Mouse (Mus musculus): ENCODE data around the gene Zdhhc18. TPM values are rescaled to one million over a fixed set of nuclear protein-coding genes. Genes with fewer than 3 reads are reported as not detected.

The Zdhhc18 gene
- polyA plus RNA-seq, 1 experiment from 2014 or later: 2.7 TPM

- peaks cover 16% of the 10 kb centered on the region for H3K36me3 ChIP-seq (ENCODE audit: control insufficient read depth, insufficient read depth, low read length)
- 93% methylated on average over 8 of the region's 8 CpGs for WGBS
- H3K9ac ChIP-seq (ENCODE audit: low read length): no peak overlapping the region
- H3K4me3 ChIP-seq (ENCODE audit: low read depth, low read length): no peak overlapping the region
- no peaks in the 10 kb centered on the region for H3K27me3 ChIP-seq (ENCODE audit: control insufficient read depth, insufficient read depth, low read length)
- no peak overlapping the region for H3K27ac ChIP-seq (replicated peaks; ENCODE audit: low read depth, low read length)
- DNase-seq (ENCODE audit: low spot score): no peak
- peaks cover 3% of the 10 kb centered on the region; the same call in 1 of the 2 replicates for H3K9me3 ChIP-seq (ENCODE audit: control insufficient read depth, low read length)
- no peak for ATAC-seq (ENCODE audit: insufficient number of reproducible peaks, low FRiP score, low TSS enrichment, low read depth)
- no peaks in the 10 kb centered on the region for H3K4me1 ChIP-seq (ENCODE audit: control insufficient read depth, insufficient read depth, low read length)
- H3K4me2 ChIP-seq (ENCODE audit: low read depth, severe bottlenecking): no peak overlapping the region
Observed at GRCm38 (mm10) chr4:133613026-133613425, 36.9 kb downstream of the Zdhhc18 start.

- Histone ChIP-seq H3K9me3 (ENCODE audit: control insufficient read depth, low read length) (peaks cover 3% of the 10 kb centered on the region; the same call in 1 of the 2 replicates), H3K9ac (ENCODE audit: low read length) (no peak overlapping the region), H3K4me3 (ENCODE audit: low read depth, low read length) (no peak overlapping the region), H3K4me2 (ENCODE audit: low read depth, severe bottlenecking) (no peak overlapping the region), H3K36me3 (ENCODE audit: control insufficient read depth, insufficient read depth, low read length) (peaks cover 16% of the 10 kb centered on the region), H3K27ac (replicated peaks; ENCODE audit: low read depth, low read length) (no peak overlapping the region), H3K27me3 (ENCODE audit: control insufficient read depth, insufficient read depth, low read length) (no peaks in the 10 kb centered on the region), H3K4me1 (ENCODE audit: control insufficient read depth, insufficient read depth, low read length) (no peaks in the 10 kb centered on the region)
- DNase-seq (ENCODE audit: low spot score): no peak
- ATAC-seq (ENCODE audit: insufficient number of reproducible peaks, low FRiP score, low TSS enrichment, low read depth): no peak
- 96% methylated on average over 7 of the region's 7 CpGs for WGBS
Observed at GRCm38 (mm10) chr4:133612416-133612815, 37.5 kb downstream of the Zdhhc18 start.

- WGBS: 97% methylated on average over 5 of the region's 5 CpGs
- Histone ChIP-seq H3K9me3 (ENCODE audit: control insufficient read depth, low read length) (peaks cover 3% of the 10 kb centered on the region; the same call in 1 of the 2 replicates), H3K4me1 (ENCODE audit: control insufficient read depth, insufficient read depth, low read length) (no peaks in the 10 kb centered on the region), H3K4me2 (ENCODE audit: low read depth, severe bottlenecking) (no peak overlapping the region), H3K27me3 (ENCODE audit: control insufficient read depth, insufficient read depth, low read length) (no peaks in the 10 kb centered on the region), H3K9ac (ENCODE audit: low read length) (no peak overlapping the region), H3K27ac (replicated peaks; ENCODE audit: low read depth, low read length) (no peak overlapping the region), H3K36me3 (ENCODE audit: control insufficient read depth, insufficient read depth, low read length) (peaks cover 19% of the 10 kb centered on the region), H3K4me3 (ENCODE audit: low read depth, low read length) (no peak overlapping the region)
- DNase-seq (ENCODE audit: low spot score) (no peak), ATAC-seq (ENCODE audit: insufficient number of reproducible peaks, low FRiP score, low TSS enrichment, low read depth) (no peak)
Observed at GRCm38 (mm10) chr4:133611815-133612214, 38.1 kb downstream of the Zdhhc18 start.

GRCm38 (mm10) chr4:133609719-133610118, 40.2 kb downstream of the Zdhhc18 start:
- no peak for ATAC-seq (ENCODE audit: insufficient number of reproducible peaks, low FRiP score, low TSS enrichment, low read depth)
- Histone ChIP-seq H3K27ac (replicated peaks; ENCODE audit: low read depth, low read length) (no peak overlapping the region), H3K4me3 (ENCODE audit: low read depth, low read length) (no peak overlapping the region), H3K9me3 (ENCODE audit: control insufficient read depth, low read length) (peaks cover 3% of the 10 kb centered on the region; the same call in 1 of the 2 replicates), H3K9ac (ENCODE audit: low read length) (no peak overlapping the region), H3K4me1 (ENCODE audit: control insufficient read depth, insufficient read depth, low read length) (no peaks in the 10 kb centered on the region), H3K36me3 (ENCODE audit: control insufficient read depth, insufficient read depth, low read length) (peaks cover 20% of the 10 kb centered on the region), H3K4me2 (ENCODE audit: low read depth, severe bottlenecking) (no peak overlapping the region), H3K27me3 (ENCODE audit: control insufficient read depth, insufficient read depth, low read length) (no peaks in the 10 kb centered on the region)
- peak; percentile 89 for DNase-seq (ENCODE audit: low spot score)
- 18% methylated on average over 6 of the region's 6 CpGs for WGBS

- 75% methylated on average over 10 of the region's 10 CpGs for WGBS
- H3K4me1 ChIP-seq (ENCODE audit: control insufficient read depth, insufficient read depth, low read length): no peaks in the 10 kb centered on the region
- DNase-seq (ENCODE audit: low spot score): no peak
- peaks cover 3% of the 10 kb centered on the region; the same call in 1 of the 2 replicates for H3K9me3 ChIP-seq (ENCODE audit: control insufficient read depth, low read length)
- no peak overlapping the region for H3K4me3 ChIP-seq (ENCODE audit: low read depth, low read length)
- ATAC-seq (ENCODE audit: insufficient number of reproducible peaks, low FRiP score, low TSS enrichment, low read depth): no peak
- no peak overlapping the region for H3K9ac ChIP-seq (ENCODE audit: low read length)
- no peak overlapping the region for H3K4me2 ChIP-seq (ENCODE audit: low read depth, severe bottlenecking)
- no peak overlapping the region for H3K27ac ChIP-seq (replicated peaks; ENCODE audit: low read depth, low read length)
- H3K27me3 ChIP-seq (ENCODE audit: control insufficient read depth, insufficient read depth, low read length): peaks cover 7% of the 10 kb centered on the region
- H3K36me3 ChIP-seq (ENCODE audit: control insufficient read depth, insufficient read depth, low read length): peaks cover 12% of the 10 kb centered on the region; the same call in 1 of the 2 replicates
Observed at GRCm38 (mm10) chr4:133607284-133607683, 42.7 kb downstream of the Zdhhc18 start.

- Histone ChIP-seq H3K4me3 (ENCODE audit: low read depth, low read length) (no peak overlapping the region), H3K27me3 (ENCODE audit: control insufficient read depth, insufficient read depth, low read length) (peaks cover 19% of the 10 kb centered on the region), H3K4me2 (ENCODE audit: low read depth, severe bottlenecking) (no peak overlapping the region), H3K9me3 (ENCODE audit: control insufficient read depth, low read length) (no peaks in the 10 kb centered on the region), H3K36me3 (ENCODE audit: control insufficient read depth, insufficient read depth, low read length) (peaks cover 8% of the 10 kb centered on the region; the same call in 1 of the 2 replicates), H3K27ac (replicated peaks; ENCODE audit: low read depth, low read length) (no peak overlapping the region), H3K4me1 (ENCODE audit: control insufficient read depth, insufficient read depth, low read length) (0 out of 2 replicates have a peak, but pooled peaks cover 3% of the 10 kb centered on the region), H3K9ac (ENCODE audit: low read length) (no peak overlapping the region)
- WGBS: 62% methylated on average over 9 of the region's 9 CpGs
- ATAC-seq (ENCODE audit: insufficient number of reproducible peaks, low FRiP score, low TSS enrichment, low read depth): no peak
- no peak for DNase-seq (ENCODE audit: low spot score)
Observed at GRCm38 (mm10) chr4:133605330-133605729, 44.6 kb downstream of the Zdhhc18 start.

GRCm38 (mm10) chr4:133604856-133605255, 45.1 kb downstream of the Zdhhc18 start:
- no peak for ATAC-seq (ENCODE audit: insufficient number of reproducible peaks, low FRiP score, low TSS enrichment, low read depth)
- WGBS: 65% methylated on average over 6 of the region's 6 CpGs

GRCm38 (mm10) chr4:133604175-133604574, 45.8 kb downstream of the Zdhhc18 start:
- 89% methylated on average over 7 of the region's 7 CpGs for whole genome bisulfite sequencing
- no peak overlapping the region for H3K27ac ChIP-seq (replicated peaks; ENCODE audit: low read depth, low read length)
- no peaks in the 10 kb centered on the region for H3K9me3 ChIP-seq (ENCODE audit: control insufficient read depth, low read length)
- no peak for DNase-seq (ENCODE audit: low spot score)
- H3K36me3 ChIP-seq (ENCODE audit: control insufficient read depth, insufficient read depth, low read length): peaks cover 6% of the 10 kb centered on the region; the same call in 1 of the 2 replicates
- H3K27me3 ChIP-seq (ENCODE audit: control insufficient read depth, insufficient read depth, low read length): peaks cover 25% of the 10 kb centered on the region
- ATAC-seq (ENCODE audit: insufficient number of reproducible peaks, low FRiP score, low TSS enrichment, low read depth): no peak
- H3K4me3 ChIP-seq (ENCODE audit: low read depth, low read length): no peak overlapping the region
- no peak overlapping the region for H3K9ac ChIP-seq (ENCODE audit: low read length)
- peaks cover 9% of the 10 kb centered on the region; the same call in 1 of the 2 replicates for H3K4me1 ChIP-seq (ENCODE audit: control insufficient read depth, insufficient read depth, low read length)
- no peak overlapping the region for H3K4me2 ChIP-seq (ENCODE audit: low read depth, severe bottlenecking)

More at GRCm38 (mm10) chr4:133604856-133605255, 45.1 kb downstream of the Zdhhc18 start:
- Histone ChIP-seq H3K36me3 (ENCODE audit: control insufficient read depth, insufficient read depth, low read length) (peaks cover 8% of the 10 kb centered on the region; the same call in 1 of the 2 replicates), H3K9ac (ENCODE audit: low read length) (no peak overlapping the region), H3K27me3 (ENCODE audit: control insufficient read depth, insufficient read depth, low read length) (peaks cover 24% of the 10 kb centered on the region), H3K9me3 (ENCODE audit: control insufficient read depth, low read length) (no peaks in the 10 kb centered on the region), H3K4me2 (ENCODE audit: low read depth, severe bottlenecking) (no peak overlapping the region), H3K4me1 (ENCODE audit: control insufficient read depth, insufficient read depth, low read length) (peaks cover 7% of the 10 kb centered on the region; the same call in 1 of the 2 replicates), H3K4me3 (ENCODE audit: low read depth, low read length) (no peak overlapping the region), H3K27ac (replicated peaks; ENCODE audit: low read depth, low read length) (no peak overlapping the region)
- no peak for DNase-seq (ENCODE audit: low spot score)

GRCm38 (mm10) chr4:133603056-133603455, 46.9 kb downstream of the Zdhhc18 start:
- Histone ChIP-seq H3K4me3 (ENCODE audit: low read depth, low read length) (no peak overlapping the region), H3K4me1 (ENCODE audit: control insufficient read depth, insufficient read depth, low read length) (peaks cover 9% of the 10 kb centered on the region; the same call in 1 of the 2 replicates), H3K4me2 (ENCODE audit: low read depth, severe bottlenecking) (no peak overlapping the region), H3K27ac (replicated peaks; ENCODE audit: low read depth, low read length) (no peak overlapping the region), H3K36me3 (ENCODE audit: control insufficient read depth, insufficient read depth, low read length) (peaks cover 6% of the 10 kb centered on the region; the same call in 1 of the 2 replicates), H3K9ac (ENCODE audit: low read length) (no peak overlapping the region), H3K27me3 (ENCODE audit: control insufficient read depth, insufficient read depth, low read length) (peaks cover 28% of the 10 kb centered on the region), H3K9me3 (ENCODE audit: control insufficient read depth, low read length) (no peaks in the 10 kb centered on the region)
- DNase-seq (ENCODE audit: low spot score): no peak
- ATAC-seq (ENCODE audit: insufficient number of reproducible peaks, low FRiP score, low TSS enrichment, low read depth): no peak
- 86% methylated on average over 5 of the region's 5 CpGs for WGBS
